Comparison of ENCODE assay signal across 16 mouse cellular contexts in genomic region chr5:137111542-137112408, GRCm38 (mm10). TPM values are rescaled to one million over a fixed set of nuclear protein-coding genes. Genes with fewer than 3 reads are reported as not detected.
"Had no signal": no experiment of that assay in that cellular context is flagged by ENCODE, and none has a peak within 500 bp of the region (broad histone marks: within the 10 kb centered on the region; RNA-seq: fewer than 3 reads in every experiment).

No protein-coding gene starts in this region.

- DNase-seq: kidney, adult 8-10 months; kidney, postnatal 10 days; kidney, postnatal 36 days; liver, embryonic 13.5 days; lung, adult 2 months; right cerebral cortex, adult 18-20 months; right cerebral cortex, postnatal 14 days; right cerebral cortex, postnatal 4 days; thymus, adult 2 months; thymus, postnatal 14 days; thymus, postnatal 4 days had no signal

RNA-seq across cellular contexts. Expression of gene Muc3, which starts 37.3 kb away (rescaled TPM):
- total RNA-seq: layer of hippocampus, postnatal 25 days; left cerebral cortex, adult 18-20 months; left cerebral cortex, postnatal 10 days; left cerebral cortex, postnatal 36 days; megakaryocyte, adult 5-6 weeks had no signal

RNA-seq across cellular contexts. Expression of gene Serpine1, which starts 39.7 kb away (rescaled TPM):
- total RNA-seq: megakaryocyte, adult 5-6 weeks had no signal
